Mouse (Mus musculus) spleen, embryonic (tissue): ENCODE measurements around the gene Cxcl14.

ENCODE experiments used
- CTCF ChIA-PET: fragments of 350-600 bp; sonication (Branson Sonifier 250); formaldehyde crosslinking; loops from one replicate; lab custom pipeline; 2022; lab: Charles Lee

Cxcl14 gene

GRCm38 (mm10) chr13:56251924-56252619 lies 44.3 kb downstream of the Cxcl14 start, which contains the start of gene Neurog1:
TSS of gene Neurog1 (minus strand) at chr13:56252163.
- CTCF ChIA-PET: no interaction called here

GRCm38 (mm10) chr13:56251176-56251923 lies 45.0 kb downstream of the Cxcl14 start:
- CTCF ChIA-PET: no interaction called here

- CTCF ChIA-PET: no interaction called here
These were observed 45.7 kb downstream of the Cxcl14 start for GRCm38 (mm10) chr13:56250551-56251161.

GRCm38 (mm10) chr13:56249593-56250341 lies 46.6 kb downstream of the Cxcl14 start:
- CTCF ChIA-PET: no interaction called here

- CTCF ChIA-PET: no interaction called here
These were observed 53.2 kb downstream of the Cxcl14 start for GRCm38 (mm10) chr13:56243104-56243503.

GRCm38 (mm10) chr13:56240012-56240770 lies 56.2 kb downstream of the Cxcl14 start:
- CTCF ChIA-PET: no interaction called here
